Mouse (Mus musculus) hindbrain, embryonic 13.5 days (tissue): ENCODE results near the gene St14. TPM values are rescaled to one million over a fixed set of nuclear protein-coding genes. Genes with fewer than 3 reads are reported as not detected.

ENCODE experiments used
- ATAC-seq: fragments of 200-750 bp; cut with Nextera tagmentation; 2 replicates; pipeline ENCODE4 v1.8.0; 2017; ENCODE audit warnings: moderate TSS enrichment; ENCODE audit not compliant: low FRiP score
- H3K27ac ChIP-seq: fragments of 300-500 bp; sonication (generic); 2 replicates; pipeline ENCODE4 v1.5.1; 2015; ENCODE audit warnings: inconsistent platforms, mild to moderate bottlenecking, moderate library complexity
- H3K27me3 ChIP-seq: fragments of 300-500 bp; sonication (generic); 2 replicates; pipeline ENCODE4 v1.6.1; 2015; ENCODE audit warnings: mild to moderate bottlenecking, inconsistent platforms
- H3K36me3 ChIP-seq: fragments of 300-500 bp; sonication (generic); 2 replicates; pipeline ENCODE4 v1.6.1; 2015; ENCODE audit warnings: mild to moderate bottlenecking, inconsistent platforms
- H3K4me1 ChIP-seq: fragments of 300-500 bp; sonication (generic); replicated peaks from 2 replicates; pipeline ENCODE4 v1.6.1; 2015; ENCODE audit warnings: inconsistent platforms
- H3K4me2 ChIP-seq: fragments of 300-500 bp; sonication (generic); 2 replicates; pipeline ENCODE4 v1.6.1; 2015; ENCODE audit warnings: inconsistent platforms, mild to moderate bottlenecking, moderate library complexity
- H3K4me3 ChIP-seq: fragments of 300-500 bp; sonication (generic); 2 replicates; pipeline ENCODE4 v1.5.1; 2015; ENCODE audit warnings: mild to moderate bottlenecking, inconsistent platforms
- H3K9ac ChIP-seq: fragments of 300-500 bp; sonication (generic); 2 replicates; pipeline ENCODE4 v1.6.1; 2015; ENCODE audit warnings: mild to moderate bottlenecking, inconsistent platforms
- H3K9me3 ChIP-seq: fragments of 300-500 bp; sonication (generic); 2 replicates; pipeline ENCODE4 v1.6.1; 2016; ENCODE audit warnings: inconsistent platforms
- WGBS: fragments of 180-500 bp; shearing (Covaris S2); methylation state at CpG from one replicate; pipeline ENCODE4 v1.1.7; 2015; 5-methylcytosine and 5-hydroxymethylcytosine counted together
- polyA plus RNA-seq: library from polyadenylated mRNA; unstranded; fragments of >200 nt; fragmentation: Nextera tagmentation; extraction: Ambion mirVana; gene quantifications from 2 replicates; pipeline ENCODE4 v1.2.1, GENCODE M21; 2015

The St14 gene
- polyA plus RNA-seq, 1 experiment from 2014 or later = 0.42 TPM

- H3K4me2 ChIP-seq = no peak overlapping the region
- 0 out of 2 replicates have a peak, but pooled peaks have one; percentile 39 for ATAC-seq
- no peaks in the 10 kb centered on the region for H3K27me3 ChIP-seq
- H3K36me3 ChIP-seq = peaks cover 78% of the 10 kb centered on the region
- WGBS = 96% methylated on average over 2 of the region's 2 CpGs
- H3K4me3 ChIP-seq = no peak overlapping the region
- H3K4me1 ChIP-seq = no peaks in the 10 kb centered on the region
- H3K9ac ChIP-seq = no peak overlapping the region
- H3K9me3 ChIP-seq = no peaks in the 10 kb centered on the region
- no peak overlapping the region for H3K27ac ChIP-seq
These were observed 19.4 kb upstream of the St14 start for GRCm38 (mm10) chr9:31151050-31151449.

- H3K4me2 ChIP-seq = no peak overlapping the region
- H3K36me3 ChIP-seq = peaks cover 54% of the 10 kb centered on the region
- no peak overlapping the region for H3K9ac ChIP-seq
- no peak overlapping the region for H3K27ac ChIP-seq
- WGBS = 87% methylated on average over 7 of the region's 7 CpGs
- no peaks in the 10 kb centered on the region for H3K27me3 ChIP-seq
- H3K9me3 ChIP-seq = no peaks in the 10 kb centered on the region
- H3K4me3 ChIP-seq = no peak overlapping the region
- H3K4me1 ChIP-seq = no peaks in the 10 kb centered on the region
- no peak for ATAC-seq
These were observed 16.5 kb upstream of the St14 start for GRCm38 (mm10) chr9:31148135-31148534.

GRCm38 (mm10) chr9:31145272-31145925 is 13.7 kb upstream of the St14 start:
- Histone ChIP-seq H3K27ac (no peak overlapping the region), H3K4me1 (no peaks in the 10 kb centered on the region), H3K36me3 (peaks cover 33% of the 10 kb centered on the region), H3K9me3 (no peaks in the 10 kb centered on the region), H3K4me2 (no peak overlapping the region), H3K27me3 (no peaks in the 10 kb centered on the region), H3K9ac (no peak overlapping the region), H3K4me3 (no peak overlapping the region)
- ATAC-seq = no peak
- WGBS = 91% methylated on average over 7 of the region's 7 CpGs

- Histone ChIP-seq H3K36me3 (peaks cover 9% of the 10 kb centered on the region; the same call in 1 of the 2 replicates), H3K27me3 (no peaks in the 10 kb centered on the region), H3K9ac (no peak overlapping the region), H3K27ac (no peak overlapping the region), H3K9me3 (no peaks in the 10 kb centered on the region), H3K4me2 (no peak overlapping the region), H3K4me1 (no peaks in the 10 kb centered on the region), H3K4me3 (no peak overlapping the region)
- 69% methylated on average over 1 of the region's 1 CpGs for WGBS
- no peak for ATAC-seq
These were observed 11.3 kb upstream of the St14 start for GRCm38 (mm10) chr9:31142924-31143323.

GRCm38 (mm10) chr9:31133131-31133530 is 1.5 kb upstream of the St14 start:
- Histone ChIP-seq H3K9ac (no peak overlapping the region), H3K36me3 (no peaks in the 10 kb centered on the region), H3K9me3 (no peaks in the 10 kb centered on the region), H3K4me3 (no peak overlapping the region), H3K27ac (no peak overlapping the region), H3K4me2 (no peak overlapping the region), H3K4me1 (peaks cover 20% of the 10 kb centered on the region), H3K27me3 (peaks cover 71% of the 10 kb centered on the region)
- 87% methylated on average over 5 of the region's 5 CpGs for WGBS
- ATAC-seq = no peak

GRCm38 (mm10) chr9:31130357-31131204 is 1.1 kb downstream of the St14 start:
- peaks cover 20% of the 10 kb centered on the region for H3K4me1 ChIP-seq
- peak overlapping the region; percentile 83 for H3K4me2 ChIP-seq
- H3K36me3 ChIP-seq = no peaks in the 10 kb centered on the region
- peaks cover 74% of the 10 kb centered on the region for H3K27me3 ChIP-seq
- WGBS = 11% methylated on average over 26 of the region's 26 CpGs
- no peaks in the 10 kb centered on the region for H3K9me3 ChIP-seq
- H3K27ac ChIP-seq = no peak overlapping the region
- H3K4me3 ChIP-seq = peak overlapping the region; percentile 44
- ATAC-seq = no peak
- H3K9ac ChIP-seq = peak overlapping the region; percentile 65

DNA sequence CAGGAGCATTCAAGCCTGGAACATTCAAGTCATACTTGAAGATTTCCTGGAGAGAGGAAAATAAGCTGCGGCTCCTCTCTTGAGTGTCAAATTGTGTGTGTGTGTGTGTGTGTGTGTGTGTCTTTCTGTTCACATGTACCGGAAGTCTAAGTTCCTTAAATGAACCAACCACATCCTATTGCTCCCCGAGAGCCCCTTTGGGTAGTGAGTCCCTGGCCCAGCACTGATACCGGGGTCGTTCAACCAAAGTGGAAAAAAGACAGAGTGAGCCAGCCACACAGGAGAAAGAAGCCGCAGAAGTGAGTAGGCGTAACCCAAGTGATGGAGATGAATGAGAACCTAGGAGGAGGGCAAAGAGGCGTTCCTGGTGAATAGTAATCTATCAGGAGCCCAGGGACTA is 1.7 kb downstream of the St14 start:
- no peak overlapping the region for H3K27ac ChIP-seq
- H3K4me1 ChIP-seq = peaks cover 20% of the 10 kb centered on the region
- H3K4me2 ChIP-seq = peak overlapping the region; percentile 83; the same call in 1 of the 2 replicates
- H3K36me3 ChIP-seq = no peaks in the 10 kb centered on the region
- ATAC-seq = no peak
- 53% methylated on average over 8 of the region's 8 CpGs for WGBS
- H3K27me3 ChIP-seq = peaks cover 71% of the 10 kb centered on the region
- H3K4me3 ChIP-seq = no peak overlapping the region
- H3K9me3 ChIP-seq = no peaks in the 10 kb centered on the region
- no peak overlapping the region for H3K9ac ChIP-seq

DNA sequence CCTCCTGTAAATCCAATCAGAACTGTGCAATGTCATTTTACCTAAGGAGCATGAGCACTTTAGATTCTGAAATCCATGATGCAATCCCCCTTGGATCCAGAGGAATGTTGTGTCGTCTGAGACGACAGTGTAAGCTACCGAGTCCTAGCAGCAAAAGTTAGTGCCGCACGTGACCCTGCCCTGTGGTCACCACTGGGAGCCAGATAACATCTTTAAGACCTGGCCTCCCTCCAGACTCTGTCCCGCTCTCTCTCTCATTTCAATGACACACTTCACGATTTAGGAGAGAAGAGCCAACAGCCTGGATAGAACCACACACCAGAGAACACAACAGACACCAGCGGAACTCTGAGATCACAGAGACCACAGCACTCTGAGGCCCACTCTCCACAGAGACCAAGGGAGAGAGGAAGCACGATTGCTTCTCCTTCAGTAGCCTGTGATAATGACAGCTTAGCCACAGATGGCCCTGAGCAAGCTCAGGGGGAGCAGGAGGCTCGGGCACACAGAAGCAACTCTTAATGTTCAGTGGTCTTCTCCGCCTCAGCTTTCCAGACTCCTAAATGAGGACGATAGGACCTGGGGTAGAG is 3.7 kb downstream of the St14 start:
- peaks cover 52% of the 10 kb centered on the region for H3K27me3 ChIP-seq
- WGBS = 85% methylated on average over 12 of the region's 12 CpGs

GRCm38 (mm10) chr9:31126079-31126478 is 5.6 kb downstream of the St14 start:
- Histone ChIP-seq H3K4me3 (no peak overlapping the region), H3K27ac (no peak overlapping the region), H3K27me3 (peaks cover 33% of the 10 kb centered on the region), H3K9me3 (no peaks in the 10 kb centered on the region), H3K4me2 (no peak overlapping the region), H3K36me3 (no peaks in the 10 kb centered on the region), H3K4me1 (peaks cover 15% of the 10 kb centered on the region), H3K9ac (no peak overlapping the region)
- WGBS = 86% methylated on average over 7 of the region's 7 CpGs
- ATAC-seq = no peak

More for the DNA sequence above, 3.7 kb downstream of the St14 start:
- Histone ChIP-seq H3K4me2 (no peak overlapping the region), H3K27ac (no peak overlapping the region), H3K4me1 (peaks cover 20% of the 10 kb centered on the region), H3K9ac (no peak overlapping the region), H3K36me3 (no peaks in the 10 kb centered on the region), H3K9me3 (no peaks in the 10 kb centered on the region), H3K4me3 (no peak overlapping the region)
- ATAC-seq = no peak

GRCm38 (mm10) chr9:31122464-31123030 is 9.1 kb downstream of the St14 start:
- 71% methylated on average over 13 of the region's 13 CpGs for WGBS
- Histone ChIP-seq H3K4me3 (no peak overlapping the region), H3K4me1 (peaks cover 5% of the 10 kb centered on the region; the same call in 1 of the 2 replicates), H3K27me3 (no peaks in the 10 kb centered on the region), H3K27ac (no peak overlapping the region), H3K36me3 (no peaks in the 10 kb centered on the region), H3K9me3 (no peaks in the 10 kb centered on the region), H3K4me2 (no peak overlapping the region), H3K9ac (no peak overlapping the region)
- no peak for ATAC-seq

DNA sequence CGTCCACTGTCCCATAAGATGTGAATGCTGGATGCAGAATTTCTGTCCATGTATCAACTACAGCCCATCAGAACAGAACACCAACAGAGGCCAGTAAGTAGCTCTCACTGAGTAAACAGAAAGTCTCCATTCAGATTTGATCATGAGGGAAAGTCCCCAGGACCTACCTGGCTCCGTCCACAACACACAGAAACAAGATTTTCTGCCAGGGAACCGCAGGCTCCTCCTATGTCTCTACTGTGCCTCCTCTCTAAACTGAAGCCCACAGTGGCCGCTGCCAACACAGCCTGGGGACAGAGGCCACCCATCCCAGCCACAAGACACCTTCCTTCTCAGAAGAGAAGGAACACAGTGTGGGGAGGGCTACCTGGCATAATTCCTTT is 11.1 kb downstream of the St14 start:
- no peak for ATAC-seq
- H3K36me3 ChIP-seq = no peaks in the 10 kb centered on the region

DNA sequence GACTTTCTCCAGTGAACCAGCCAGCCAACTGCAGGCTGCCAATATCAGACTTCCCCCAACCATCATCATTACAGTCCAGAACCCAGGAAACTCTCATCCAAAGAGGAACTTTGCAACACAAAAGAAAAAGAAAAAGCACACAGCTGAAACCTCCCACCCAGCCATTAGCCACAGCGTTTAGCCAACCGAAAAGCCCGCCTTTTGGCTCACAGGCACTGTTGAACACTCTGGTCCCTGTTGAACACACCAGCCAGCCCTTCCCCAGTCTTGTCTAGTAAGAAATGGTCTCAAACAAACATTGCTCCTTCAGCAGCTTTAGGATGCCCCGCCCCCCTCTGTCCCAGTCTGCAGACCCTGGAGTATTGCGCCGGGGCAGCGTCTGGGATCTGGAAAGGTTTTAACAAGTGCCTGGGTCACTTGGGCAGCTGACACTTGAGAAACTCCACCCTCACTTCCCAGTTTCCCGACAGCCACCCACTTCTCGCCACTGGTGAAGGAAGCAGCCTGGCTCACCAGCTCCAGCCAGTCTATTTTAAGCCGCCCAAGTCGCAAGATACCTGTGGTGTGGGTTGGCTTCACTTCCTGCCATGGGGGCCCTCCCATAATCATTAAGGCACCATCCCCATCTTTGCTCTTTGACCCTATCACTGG is 11.6 kb downstream of the St14 start:
- Histone ChIP-seq H3K27ac (no peak overlapping the region), H3K4me3 (no peak overlapping the region), H3K4me1 (peaks cover 5% of the 10 kb centered on the region; the same call in 1 of the 2 replicates), H3K36me3 (no peaks in the 10 kb centered on the region), H3K27me3 (no peaks in the 10 kb centered on the region), H3K4me2 (no peak overlapping the region), H3K9ac (no peak overlapping the region), H3K9me3 (no peaks in the 10 kb centered on the region)
- ATAC-seq = no peak
- WGBS = 68% methylated on average over 11 of the region's 11 CpGs

More for the DNA sequence above, 11.1 kb downstream of the St14 start:
- no peaks in the 10 kb centered on the region for H3K9me3 ChIP-seq
- H3K27ac ChIP-seq = no peak overlapping the region
- no peaks in the 10 kb centered on the region for H3K27me3 ChIP-seq
- peaks cover 5% of the 10 kb centered on the region; the same call in 1 of the 2 replicates for H3K4me1 ChIP-seq
- WGBS = 82% methylated on average over 4 of the region's 4 CpGs
- no peak overlapping the region for H3K4me2 ChIP-seq
- no peak overlapping the region for H3K4me3 ChIP-seq
- no peak overlapping the region for H3K9ac ChIP-seq
